8 mouse cellular contexts compared by ENCODE assay signal in genomic region chr10:121471570-121472197, GRCm38 (mm10). TPM values are rescaled to one million over a fixed set of nuclear protein-coding genes. Genes with fewer than 3 reads are reported as not detected.
DNase-seq lines count a peak whose midpoint lies in the region; ATAC-seq and TF ChIP-seq lines count a peak whose summit lies in the region.

No protein-coding gene starts in this region.

- H3K27me3 ChIP-seq in forebrain, embryonic 15.5 days: peaks cover 9% of the 10 kb centered on the region; the same call in 1 of the 2 replicates
- peaks cover 22% of the 10 kb centered on the region for H3K27me3 ChIP-seq in forebrain, embryonic 10.5 days (ENCODE audit: poor library complexity, severe bottlenecking)
- H3K27me3 ChIP-seq in spleen, adult 2 months (ENCODE audit: control insufficient read depth, insufficient read depth, low read length): no peaks in the 10 kb centered on the region
- H3K27me3 ChIP-seq in kidney, embryonic 14.5 days (ENCODE audit: control insufficient read depth, insufficient read depth, low read length): no peaks in the 10 kb centered on the region
- H3K27me3 ChIP-seq in stomach, postnatal 0 days (ENCODE audit: control insufficient read depth, insufficient read depth, low read length): no peaks in the 10 kb centered on the region

- H3K36me3 ChIP-seq in forebrain, embryonic 15.5 days: no peaks in the 10 kb centered on the region
- H3K36me3 ChIP-seq in forebrain, embryonic 10.5 days (replicated peaks): no peaks in the 10 kb centered on the region
- no peaks in the 10 kb centered on the region for H3K36me3 ChIP-seq in spleen, adult 2 months (ENCODE audit: control insufficient read depth, insufficient read depth, low read length)
- no peaks in the 10 kb centered on the region for H3K36me3 ChIP-seq in kidney, embryonic 14.5 days (ENCODE audit: control insufficient read depth, insufficient read depth, low read length)
- no peaks in the 10 kb centered on the region for H3K36me3 ChIP-seq in stomach, postnatal 0 days (ENCODE audit: control insufficient read depth, insufficient read depth, low read length)

- 32% methylated on average over 8 of the region's 8 CpGs for WGBS in forebrain, embryonic 15.5 days
- WGBS in forebrain, embryonic 10.5 days: 77% methylated on average over 8 of the region's 8 CpGs
- WGBS in spleen, adult 2 months: 20% methylated on average over 8 of the region's 8 CpGs
- 37% methylated on average over 8 of the region's 8 CpGs for WGBS in kidney, embryonic 14.5 days
- 19% methylated on average over 8 of the region's 8 CpGs for WGBS in stomach, postnatal 0 days

- DNase-seq in forebrain, embryonic 10.5 days (ENCODE audit: extremely low spot score, low spot score): no peak
- peak in 1 of 2 experiments; percentile 28 for DNase-seq in spleen, adult 2 months (ENCODE audit: low read depth in 1 of 2, low spot score in 2 of 2)
- DNase-seq in spleen, postnatal 14 days (ENCODE audit: low spot score in 2 of 2): no peak
- no peak for DNase-seq in stomach, postnatal 0 days (ENCODE audit: low spot score)
- DNase-seq in B cell, adult 2 months: no peak
- DNase-seq in natural killer cell, adult 2 months (ENCODE audit: low spot score in 2 of 2): no peak

- no peak for TF ChIP-seq EP300 in stomach, postnatal 0 days (optimal IDR thresholded peaks at IDR 0.05)

- TF ChIP-seq POLR2A in spleen, adult 2 months (IDR thresholded peaks at IDR 0.05; ENCODE audit: low read depth, low read length): no peak

- ATAC-seq in forebrain, embryonic 15.5 days (replicated peaks): no peak
- no peak for ATAC-seq in kidney, embryonic 14.5 days (ENCODE audit: low FRiP score, low TSS enrichment)
- no peak for ATAC-seq in stomach, postnatal 0 days (ENCODE audit: low FRiP score, low TSS enrichment)

- no peak overlapping the region for H3K9ac ChIP-seq in forebrain, embryonic 15.5 days (replicated peaks)
- H3K9ac ChIP-seq in kidney, embryonic 14.5 days (ENCODE audit: low read depth, low read length): no peak overlapping the region
- H3K9ac ChIP-seq in stomach, postnatal 0 days (ENCODE audit: low read length): no peak overlapping the region; the same call in 1 of the 2 replicates

- H3K4me1 ChIP-seq in forebrain, embryonic 15.5 days: peaks cover 27% of the 10 kb centered on the region
- peaks cover 82% of the 10 kb centered on the region for H3K4me1 ChIP-seq in forebrain, embryonic 10.5 days
- peaks cover 18% of the 10 kb centered on the region; the same call in 1 of the 2 replicates for H3K4me1 ChIP-seq in spleen, adult 2 months (ENCODE audit: control insufficient read depth, insufficient read depth, insufficient read length)
- peaks cover 37% of the 10 kb centered on the region for H3K4me1 ChIP-seq in kidney, embryonic 14.5 days (ENCODE audit: control insufficient read depth, insufficient read depth, low read length)
- peaks cover 9% of the 10 kb centered on the region; the same call in 1 of the 2 replicates for H3K4me1 ChIP-seq in stomach, postnatal 0 days (replicated peaks; ENCODE audit: control insufficient read depth, insufficient read depth)

- H3K27ac ChIP-seq in forebrain, embryonic 15.5 days (replicated peaks): peak overlapping the region; percentile 66
- H3K27ac ChIP-seq in forebrain, embryonic 10.5 days: no peak overlapping the region
- H3K27ac ChIP-seq in spleen, adult 2 months (ENCODE audit: insufficient read depth, low read length): peak overlapping the region; percentile 60
- peak overlapping the region; percentile 53; the same call in 1 of the 2 replicates for H3K27ac ChIP-seq in kidney, embryonic 14.5 days (ENCODE audit: low read depth, low read length)
- peak overlapping the region; percentile 76 for H3K27ac ChIP-seq in stomach, postnatal 0 days (replicated peaks)

- H3K4me2 ChIP-seq in forebrain, embryonic 15.5 days (replicated peaks): no peak overlapping the region
- no peak overlapping the region for H3K4me2 ChIP-seq in kidney, embryonic 14.5 days (replicated peaks; ENCODE audit: low read depth, low read length)
- peak overlapping the region; percentile 80; the same call in 1 of the 2 replicates for H3K4me2 ChIP-seq in stomach, postnatal 0 days (replicated peaks; ENCODE audit: low read depth)

- no peak overlapping the region for H3K4me3 ChIP-seq in forebrain, embryonic 15.5 days
- no peak overlapping the region for H3K4me3 ChIP-seq in forebrain, embryonic 10.5 days
- no peak overlapping the region for H3K4me3 ChIP-seq in spleen, adult 2 months (ENCODE audit: extremely low read depth, insufficient read depth, insufficient read length)
- no peak overlapping the region for H3K4me3 ChIP-seq in kidney, embryonic 14.5 days (ENCODE audit: low read length)
- no peak overlapping the region for H3K4me3 ChIP-seq in stomach, postnatal 0 days (ENCODE audit: low read depth, low read length)

- H3K9me3 ChIP-seq in forebrain, embryonic 15.5 days: no peaks in the 10 kb centered on the region
- H3K9me3 ChIP-seq in forebrain, embryonic 10.5 days: no peaks in the 10 kb centered on the region
- H3K9me3 ChIP-seq in kidney, embryonic 14.5 days (ENCODE audit: control insufficient read depth, low read length): no peaks in the 10 kb centered on the region
- no peaks in the 10 kb centered on the region for H3K9me3 ChIP-seq in stomach, postnatal 0 days (ENCODE audit: control insufficient read depth, low read length)

- TF ChIP-seq CTCF in spleen, adult 2 months (IDR thresholded peaks at IDR 0.05; ENCODE audit: extremely low read depth, insufficient read depth, insufficient read length, insufficient replicate concordance): no peak
- no peak for TF ChIP-seq CTCF in stomach, postnatal 0 days (IDR thresholded peaks at IDR 0.05; ENCODE audit: low read depth)

RNA-seq across cellular contexts. Expression of gene Rassf3, which starts 4.5 kb away (rescaled TPM):
- 3.8 and 4.2 TPM in 2 replicates for polyA plus RNA-seq in forebrain, embryonic 15.5 days (2015; fragmentation: Nextera tagmentation; extraction: Ambion mirVana)
- 10.6 and 12.2 TPM in 2 replicates for polyA plus RNA-seq in forebrain, embryonic 10.5 days (2016; fragmentation: Nextera tagmentation; extraction: Ambion mirVana)
- 20.4 and 26.2 TPM in 2 replicates for polyA plus RNA-seq in spleen, adult 2 months (2012; rRNA removed)
- polyA plus RNA-seq in kidney, embryonic 14.5 days (2014; fragmentation: Nextera tagmentation; extraction: Ambion mirVana): 8.9 and 13.5 TPM in 2 replicates
- polyA plus RNA-seq in stomach, postnatal 0 days (2015; fragmentation: Nextera tagmentation; extraction: Ambion mirVana): 19.2 and 20.0 TPM in 2 replicates
